Mouse (Mus musculus): Measurements from ENCODE around the gene Bace1. TPM values are rescaled to one million over a fixed set of nuclear protein-coding genes. Genes with fewer than 3 reads are reported as not detected.
A peak's percentile ranks its signal among the peaks of the same experiment; 100 is the strongest.

Gene Bace1
- polyA plus RNA-seq, 1 experiment: 14.3 TPM

DNA sequence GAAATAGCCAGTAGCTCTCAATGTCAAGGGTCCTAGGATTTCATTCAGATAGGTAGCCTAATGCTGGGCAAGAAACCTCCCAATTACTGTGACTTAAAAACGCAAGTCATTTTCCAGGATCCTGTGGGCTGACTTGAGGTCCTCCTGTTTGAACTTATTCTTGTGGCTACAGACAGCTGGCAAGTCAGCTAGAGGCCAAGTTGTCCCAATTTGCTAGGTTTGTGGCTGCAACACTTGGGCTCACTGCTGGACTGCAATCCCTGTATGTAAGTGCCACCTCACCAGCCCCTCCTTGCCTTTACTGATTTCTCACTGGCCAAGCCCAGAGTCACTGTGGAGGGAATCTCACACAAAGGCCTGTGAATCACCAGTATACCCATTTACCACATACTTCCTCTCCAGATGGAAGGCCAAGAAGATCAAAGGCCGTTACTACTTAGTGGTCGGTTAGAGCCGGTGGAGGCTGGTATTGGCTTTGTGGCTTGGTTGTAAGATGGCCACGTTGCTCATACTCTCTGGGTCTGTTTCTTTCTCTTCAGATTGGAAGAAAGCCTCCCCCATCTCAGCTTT lies 8.6 kb downstream of the Bace1 start:
- H3K27ac ChIP-seq (ENCODE audit: insufficient read depth, low read length): 0 out of 2 replicates have a peak overlapping the region, but pooled peaks have one; percentile 77
- H3K36me3 ChIP-seq (ENCODE audit: control insufficient read depth, insufficient read depth, low read length, poor library complexity, severe bottlenecking): no peaks in the 10 kb centered on the region
- no peak overlapping the region for H3K9ac ChIP-seq (ENCODE audit: low read depth, poor library complexity, severe bottlenecking)
- no peak overlapping the region for H3K4me3 ChIP-seq (ENCODE audit: low read depth, low read length)
- H3K9me3 ChIP-seq (replicated peaks; ENCODE audit: control insufficient read depth, insufficient read depth, low read length, poor library complexity, severe bottlenecking): no peaks in the 10 kb centered on the region
- peaks cover 9% of the 10 kb centered on the region for H3K4me1 ChIP-seq (ENCODE audit: control insufficient read depth, insufficient read depth, low read length)
- no peak for TF ChIP-seq POLR2A (IDR thresholded peaks at IDR 0.05; ENCODE audit: insufficient read depth, low read length)
- TF ChIP-seq CTCF (IDR thresholded peaks at IDR 0.05; ENCODE audit: low read depth, low read length): no peak
- TF ChIP-seq EP300 (IDR thresholded peaks at IDR 0.05; ENCODE audit: insufficient read depth, low read depth, low read length): no peak
- no peaks in the 10 kb centered on the region for H3K27me3 ChIP-seq (ENCODE audit: control insufficient read depth, insufficient read depth, low read length, poor library complexity, severe bottlenecking)

DNA sequence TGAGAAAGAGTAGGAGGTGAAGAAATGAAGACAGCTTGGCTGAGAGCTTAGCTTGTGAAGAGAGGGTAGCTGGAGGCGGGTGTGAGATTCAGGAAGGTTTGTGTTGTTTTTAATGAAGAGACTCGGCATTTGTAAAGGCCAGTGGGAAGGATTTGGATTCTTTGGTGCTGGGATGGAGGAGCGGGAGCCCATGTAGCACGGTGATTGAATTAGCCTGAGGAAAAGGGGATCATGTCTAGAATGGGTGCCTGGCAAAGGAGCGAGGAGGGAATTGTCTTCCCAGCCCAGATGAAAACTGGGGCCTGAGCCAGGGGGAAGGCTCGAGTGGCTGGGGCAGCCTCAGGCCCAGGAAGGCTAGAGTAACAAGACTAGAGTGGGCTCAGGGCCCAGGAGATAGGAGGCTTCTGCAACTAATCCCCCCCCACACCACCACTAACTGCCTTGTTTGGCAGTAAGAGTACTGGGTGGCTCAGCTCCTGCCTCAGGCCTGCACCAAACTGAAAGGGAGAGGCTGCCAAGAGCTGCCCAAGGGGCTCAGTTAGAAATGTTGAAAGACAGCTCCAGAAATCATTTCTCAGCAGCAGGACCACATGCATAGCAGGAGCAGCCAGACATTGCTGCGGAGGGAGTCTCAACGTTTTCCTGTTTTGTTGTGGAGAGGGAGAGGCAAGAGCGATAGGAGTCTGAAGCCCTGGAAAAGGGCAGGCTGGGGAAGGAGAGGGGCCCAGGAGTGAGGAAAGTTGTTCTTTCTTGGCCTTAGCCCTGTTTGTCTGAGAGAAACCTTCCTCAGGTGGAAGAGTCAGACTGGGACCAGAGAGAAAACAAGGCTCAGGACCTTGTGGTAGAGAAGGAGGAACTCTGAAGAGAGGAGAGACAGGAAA lies 11.4 kb downstream of the Bace1 start:
- H3K27ac ChIP-seq (ENCODE audit: insufficient read depth, low read length): no peak overlapping the region
- H3K9me3 ChIP-seq (replicated peaks; ENCODE audit: control insufficient read depth, insufficient read depth, low read length, poor library complexity, severe bottlenecking): no peaks in the 10 kb centered on the region
- no peaks in the 10 kb centered on the region for H3K36me3 ChIP-seq (ENCODE audit: control insufficient read depth, insufficient read depth, low read length, poor library complexity, severe bottlenecking)
- H3K9ac ChIP-seq (ENCODE audit: low read depth, poor library complexity, severe bottlenecking): no peak overlapping the region
- H3K4me1 ChIP-seq (ENCODE audit: control insufficient read depth, insufficient read depth, low read length): peaks cover 9% of the 10 kb centered on the region
- H3K27me3 ChIP-seq (ENCODE audit: control insufficient read depth, insufficient read depth, low read length, poor library complexity, severe bottlenecking): no peaks in the 10 kb centered on the region
- TF ChIP-seq EP300 (IDR thresholded peaks at IDR 0.05; ENCODE audit: insufficient read depth, low read depth, low read length): no peak
- no peak for TF ChIP-seq POLR2A (IDR thresholded peaks at IDR 0.05; ENCODE audit: insufficient read depth, low read length)
- no peak for TF ChIP-seq CTCF (IDR thresholded peaks at IDR 0.05; ENCODE audit: low read depth, low read length)
- no peak overlapping the region for H3K4me3 ChIP-seq (ENCODE audit: low read depth, low read length)

DNA sequence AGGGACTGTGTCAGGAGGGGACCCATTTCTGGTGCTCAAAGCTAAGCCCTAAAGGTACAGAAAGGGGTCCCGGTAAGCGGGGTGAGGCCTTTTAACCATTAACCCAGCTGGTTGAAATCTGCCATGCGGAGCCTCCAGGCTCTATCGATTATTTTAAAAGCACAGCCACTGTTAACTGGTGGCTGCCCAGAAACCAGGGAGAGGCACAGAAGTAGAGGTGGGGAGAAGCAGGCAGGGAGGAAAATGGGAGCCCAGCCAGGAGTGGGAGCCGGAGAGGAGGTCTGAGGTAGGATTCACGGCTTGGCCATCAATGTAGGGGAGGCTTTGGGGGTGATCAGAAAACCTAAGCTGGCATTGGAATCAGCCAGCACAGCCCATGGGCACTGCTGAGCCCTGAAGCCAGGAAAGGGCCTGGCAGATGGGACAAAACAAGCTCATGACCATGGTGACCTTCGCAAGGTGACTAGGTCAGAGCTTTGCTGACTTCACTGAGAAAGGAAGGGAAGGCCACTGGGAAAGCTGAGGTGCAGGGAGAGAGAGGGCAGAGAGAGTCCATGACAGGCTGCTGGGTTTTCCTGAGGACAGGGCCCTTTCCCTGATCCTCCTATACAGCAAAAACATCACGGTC lies 12.3 kb downstream of the Bace1 start:
- H3K36me3 ChIP-seq (ENCODE audit: control insufficient read depth, insufficient read depth, low read length, poor library complexity, severe bottlenecking): no peaks in the 10 kb centered on the region
- H3K9me3 ChIP-seq (replicated peaks; ENCODE audit: control insufficient read depth, insufficient read depth, low read length, poor library complexity, severe bottlenecking): no peaks in the 10 kb centered on the region
- no peak overlapping the region for H3K9ac ChIP-seq (ENCODE audit: low read depth, poor library complexity, severe bottlenecking)
- H3K4me3 ChIP-seq (ENCODE audit: low read depth, low read length): no peak overlapping the region
- no peak overlapping the region for H3K27ac ChIP-seq (ENCODE audit: insufficient read depth, low read length)
- TF ChIP-seq CTCF (IDR thresholded peaks at IDR 0.05; ENCODE audit: low read depth, low read length): no peak
- no peak for TF ChIP-seq POLR2A (IDR thresholded peaks at IDR 0.05; ENCODE audit: insufficient read depth, low read length)
- no peak for TF ChIP-seq EP300 (IDR thresholded peaks at IDR 0.05; ENCODE audit: insufficient read depth, low read depth, low read length)
- H3K4me1 ChIP-seq (ENCODE audit: control insufficient read depth, insufficient read depth, low read length): peaks cover 7% of the 10 kb centered on the region
- no peaks in the 10 kb centered on the region for H3K27me3 ChIP-seq (ENCODE audit: control insufficient read depth, insufficient read depth, low read length, poor library complexity, severe bottlenecking)

DNA sequence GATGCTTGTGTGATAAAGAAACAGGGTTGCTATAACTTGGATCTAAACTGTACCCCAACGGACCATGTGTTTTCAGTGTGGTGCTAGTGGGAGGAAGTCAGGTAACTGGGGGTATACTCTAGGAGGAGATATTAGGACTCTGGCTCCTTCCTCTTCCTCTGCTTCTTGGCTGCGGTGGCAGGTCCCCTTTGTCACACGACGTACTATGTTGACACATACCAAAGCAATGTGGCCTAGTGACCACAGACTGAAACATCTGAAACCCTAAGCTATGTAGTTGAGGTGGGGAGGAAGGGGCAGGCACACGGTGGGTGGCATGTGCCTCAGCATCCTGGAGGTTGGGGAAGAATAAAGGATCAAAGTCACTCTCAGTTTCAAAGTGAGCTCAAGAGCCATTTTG lies 12.9 kb downstream of the Bace1 start:
- Histone ChIP-seq H3K9ac (ENCODE audit: low read depth, poor library complexity, severe bottlenecking) (no peak overlapping the region), H3K27ac (ENCODE audit: insufficient read depth, low read length) (no peak overlapping the region), H3K36me3 (ENCODE audit: control insufficient read depth, insufficient read depth, low read length, poor library complexity, severe bottlenecking) (no peaks in the 10 kb centered on the region), H3K27me3 (ENCODE audit: control insufficient read depth, insufficient read depth, low read length, poor library complexity, severe bottlenecking) (no peaks in the 10 kb centered on the region), H3K9me3 (replicated peaks; ENCODE audit: control insufficient read depth, insufficient read depth, low read length, poor library complexity, severe bottlenecking) (no peaks in the 10 kb centered on the region), H3K4me3 (ENCODE audit: low read depth, low read length) (no peak overlapping the region), H3K4me1 (ENCODE audit: control insufficient read depth, insufficient read depth, low read length) (peaks cover 7% of the 10 kb centered on the region)
- no peak for TF ChIP-seq POLR2A (IDR thresholded peaks at IDR 0.05; ENCODE audit: insufficient read depth, low read length)
- no peak for TF ChIP-seq CTCF (IDR thresholded peaks at IDR 0.05; ENCODE audit: low read depth, low read length)
- no peak for TF ChIP-seq EP300 (IDR thresholded peaks at IDR 0.05; ENCODE audit: insufficient read depth, low read depth, low read length)

DNA sequence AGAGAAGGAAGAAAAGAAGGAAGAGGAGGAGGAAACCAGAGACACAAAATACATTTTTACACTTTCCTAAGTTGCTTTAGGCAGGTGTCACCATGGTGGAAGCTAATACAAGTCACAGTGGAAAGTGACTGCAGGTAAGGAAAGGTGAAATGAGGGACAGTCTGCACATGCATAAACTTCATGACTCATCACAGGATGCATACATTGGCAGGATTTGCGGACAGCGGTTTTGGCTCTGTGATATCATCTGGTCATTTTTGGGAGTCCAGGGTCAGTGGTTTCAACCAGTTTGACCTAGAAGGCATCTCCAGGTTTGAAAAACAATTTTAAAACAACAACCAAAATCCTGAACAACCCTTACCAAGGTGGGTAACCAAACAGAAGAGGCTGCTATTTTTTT lies 13.4 kb downstream of the Bace1 start:
- no peaks in the 10 kb centered on the region for H3K27me3 ChIP-seq (ENCODE audit: control insufficient read depth, insufficient read depth, low read length, poor library complexity, severe bottlenecking)
- no peak overlapping the region for H3K4me3 ChIP-seq (ENCODE audit: low read depth, low read length)
- H3K27ac ChIP-seq (ENCODE audit: insufficient read depth, low read length): no peak overlapping the region
- no peaks in the 10 kb centered on the region for H3K9me3 ChIP-seq (replicated peaks; ENCODE audit: control insufficient read depth, insufficient read depth, low read length, poor library complexity, severe bottlenecking)
- H3K4me1 ChIP-seq (ENCODE audit: control insufficient read depth, insufficient read depth, low read length): peaks cover 7% of the 10 kb centered on the region
- TF ChIP-seq POLR2A (IDR thresholded peaks at IDR 0.05; ENCODE audit: insufficient read depth, low read length) (no peak), CTCF (IDR thresholded peaks at IDR 0.05; ENCODE audit: low read depth, low read length) (no peak)
- no peak overlapping the region for H3K9ac ChIP-seq (ENCODE audit: low read depth, poor library complexity, severe bottlenecking)
- H3K36me3 ChIP-seq (ENCODE audit: control insufficient read depth, insufficient read depth, low read length, poor library complexity, severe bottlenecking): no peaks in the 10 kb centered on the region

DNA sequence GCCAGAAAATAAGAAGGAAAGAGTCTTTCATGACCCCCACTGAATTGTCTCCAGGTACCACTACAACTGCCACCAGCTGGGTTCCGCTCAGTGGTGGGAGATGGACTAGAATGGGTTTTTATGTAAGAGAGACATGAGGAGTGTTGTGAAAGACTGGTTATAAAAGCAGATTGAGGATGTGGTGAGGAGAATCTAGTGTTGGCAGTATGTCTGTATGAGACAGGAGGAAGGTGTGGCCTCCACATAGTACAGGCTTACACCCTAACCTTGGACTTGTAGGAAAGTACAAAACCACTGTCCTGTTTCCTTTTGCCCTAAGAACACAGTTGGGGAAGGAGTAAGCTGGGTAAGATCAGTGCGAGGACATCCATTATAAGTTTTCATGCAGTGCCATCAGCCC lies 15.3 kb downstream of the Bace1 start:
- H3K4me1 ChIP-seq (ENCODE audit: control insufficient read depth, insufficient read depth, low read length): peaks cover 8% of the 10 kb centered on the region
- H3K27me3 ChIP-seq (ENCODE audit: control insufficient read depth, insufficient read depth, low read length, poor library complexity, severe bottlenecking): no peaks in the 10 kb centered on the region
- no peak overlapping the region for H3K4me3 ChIP-seq (ENCODE audit: low read depth, low read length)
- H3K36me3 ChIP-seq (ENCODE audit: control insufficient read depth, insufficient read depth, low read length, poor library complexity, severe bottlenecking): peaks cover 3% of the 10 kb centered on the region; the same call in 1 of the 2 replicates
- H3K9me3 ChIP-seq (replicated peaks; ENCODE audit: control insufficient read depth, insufficient read depth, low read length, poor library complexity, severe bottlenecking): no peaks in the 10 kb centered on the region
- TF ChIP-seq POLR2A (IDR thresholded peaks at IDR 0.05; ENCODE audit: insufficient read depth, low read length) (no peak), CTCF (IDR thresholded peaks at IDR 0.05; ENCODE audit: low read depth, low read length) (no peak), EP300 (IDR thresholded peaks at IDR 0.05; ENCODE audit: insufficient read depth, low read depth, low read length) (no peak)
- no peak overlapping the region for H3K9ac ChIP-seq (ENCODE audit: low read depth, poor library complexity, severe bottlenecking)
- H3K27ac ChIP-seq (ENCODE audit: insufficient read depth, low read length): no peak overlapping the region
